Mouse (Mus musculus): ENCODE measurements around the gene Hsd17b12.

DNA sequence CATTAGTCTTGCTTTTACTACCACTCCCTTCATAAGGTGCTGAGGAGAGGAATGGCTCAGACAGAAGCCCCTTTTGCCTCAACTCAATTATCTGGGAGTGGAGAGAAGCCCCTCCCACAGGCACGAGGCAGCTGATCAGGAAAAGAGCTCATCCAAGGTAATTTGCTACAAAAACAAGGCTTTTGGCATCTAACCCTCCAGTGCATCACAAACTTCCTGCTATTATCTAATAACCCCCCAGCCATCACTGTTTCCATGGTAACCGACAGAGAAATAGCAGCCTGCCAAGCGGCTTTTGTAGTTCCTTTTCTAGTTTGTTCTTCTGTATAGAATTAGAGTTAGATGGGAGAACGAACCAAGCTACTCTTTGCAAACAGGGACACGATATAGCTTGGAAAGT is 165.5 kb downstream of the Hsd17b12 start:
- no peak for TF ChIP-seq CTCF (IDR thresholded peaks at IDR 0.05; ENCODE audit: low read depth)
- TF ChIP-seq EP300 (optimal IDR thresholded peaks at IDR 0.05): no peak
